Mouse (Mus musculus) kidney, embryonic 15.5 days (tissue): ENCODE data around the gene Sgo2b. TPM values are rescaled to one million over a fixed set of nuclear protein-coding genes. Genes with fewer than 3 reads are reported as not detected.
"Not testable (repeated sequence)": the region's sequence is repeated elsewhere in the genome, so short reads cannot be mapped to it uniquely, and the experiment has no call there.

ENCODE experiments used
- ATAC-seq: fragments of 200-750 bp; cut with Nextera tagmentation; replicated peaks from 2 replicates; pipeline ENCODE4 v1.8.0; 2017; ENCODE audit warnings: moderate TSS enrichment; ENCODE audit not compliant: low FRiP score
- H3K27ac ChIP-seq: fragments of 300-500 bp; sonication (generic); 2 replicates; pipeline ENCODE4 v1.5.1; 2015; ENCODE audit warnings: mild to moderate bottlenecking, inconsistent platforms
- H3K27me3 ChIP-seq: fragments of 300-500 bp; sonication (generic); 2 replicates; pipeline ENCODE4 v1.6.1; 2015; ENCODE audit warnings: inconsistent platforms
- H3K36me3 ChIP-seq: fragments of 300-500 bp; sonication (generic); 2 replicates; pipeline ENCODE4 v1.6.1; 2015; ENCODE audit warnings: inconsistent platforms
- H3K4me1 ChIP-seq: fragments of 300-500 bp; sonication (generic); 2 replicates; pipeline ENCODE4 v1.6.1; 2015; ENCODE audit warnings: inconsistent platforms
- H3K4me2 ChIP-seq: fragments of 300-500 bp; sonication (generic); 2 replicates; pipeline ENCODE4 v1.6.1; 2015; ENCODE audit warnings: moderate library complexity, mild to moderate bottlenecking, inconsistent platforms
- H3K4me3 ChIP-seq: fragments of 300-500 bp; sonication (generic); replicated peaks from 2 replicates; pipeline ENCODE4 v1.5.1; 2015; ENCODE audit warnings: mild to moderate bottlenecking, inconsistent platforms
- H3K9ac ChIP-seq: fragments of 300-500 bp; sonication (generic); 2 replicates; pipeline ENCODE4 v1.6.1; 2015; ENCODE audit warnings: mild to moderate bottlenecking, inconsistent platforms
- H3K9me3 ChIP-seq: fragments of 300-500 bp; sonication (generic); replicated peaks from 2 replicates; pipeline ENCODE4 v1.6.1; 2016; ENCODE audit warnings: inconsistent platforms
- WGBS: fragments of 180-500 bp; shearing (Covaris S2); methylation state at CpG from one replicate; pipeline ENCODE4 v1.1.7; 2015; ENCODE audit warnings: mixed read lengths; 5-methylcytosine and 5-hydroxymethylcytosine counted together
- polyA plus RNA-seq: library from polyadenylated mRNA; unstranded; fragments of >200 nt; fragmentation: Nextera tagmentation; extraction: Ambion mirVana; gene quantifications from 2 replicates; pipeline ENCODE4 v1.2.1, GENCODE M21; 2015

Sgo2b gene
- not detected in 2 replicates for polyA plus RNA-seq

DNA sequence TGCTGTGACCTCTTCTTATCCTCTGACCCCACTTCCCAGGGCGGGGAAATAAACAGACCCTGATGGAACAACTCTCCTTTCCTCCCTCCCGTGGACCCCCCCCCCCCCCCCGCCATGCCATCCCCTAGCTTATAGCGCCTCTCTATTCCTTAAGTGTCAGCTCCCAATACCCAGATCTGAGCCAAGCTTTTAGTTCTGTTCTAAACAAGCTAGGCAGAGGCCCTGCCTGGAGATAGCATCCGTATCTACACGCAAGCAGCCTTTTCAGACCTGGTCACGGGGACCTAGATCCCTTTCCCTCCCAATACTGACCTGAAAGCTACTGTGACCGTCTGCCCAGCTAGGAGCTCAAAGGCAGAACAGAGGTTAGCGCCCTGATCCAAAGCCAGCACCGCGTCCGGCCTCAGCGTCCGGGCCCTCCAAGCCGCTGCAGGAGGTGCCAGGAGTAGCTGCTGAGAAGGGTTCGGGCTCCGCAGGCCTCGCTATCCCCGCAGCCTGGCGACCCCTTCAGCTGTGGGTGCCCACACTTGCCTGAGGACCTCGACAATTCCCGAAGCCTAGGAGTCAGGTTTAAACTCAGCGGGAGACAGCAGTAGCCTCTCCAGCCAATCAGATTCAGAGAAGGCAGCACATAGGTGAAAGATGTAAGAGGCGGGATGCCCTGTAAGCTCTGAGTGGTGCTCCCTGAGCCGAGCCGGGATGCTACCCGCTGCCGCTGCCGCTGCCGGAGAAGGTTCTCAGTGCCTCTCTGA, at the start of gene Sgo2b:
Gene Sgo2b (minus strand): TSS at position 623 of the 752 bp plus-strand sequence.
- H3K9me3 ChIP-seq, result no peaks in the 10 kb centered on the region
- peaks cover 6% of the 10 kb centered on the region; the same call in 1 of the 2 replicates for H3K27me3 ChIP-seq
- H3K27ac ChIP-seq, result no peak within 1 kb of the TSS
- peak within 1 kb of the TSS; percentile 36 for H3K4me3 ChIP-seq
- peaks cover 3% of the 10 kb centered on the region for H3K4me1 ChIP-seq
- 5% methylated on average over 29 of the region's 30 CpGs for WGBS
- no peaks in the 10 kb centered on the region for H3K36me3 ChIP-seq
- ATAC-seq, result peak; percentile 74
- H3K9ac ChIP-seq, result no peak within 1 kb of the TSS
- peak within 1 kb of the TSS; percentile 67 for H3K4me2 ChIP-seq

- H3K36me3 ChIP-seq, H3K9me3 ChIP-seq, H3K27me3 ChIP-seq, H3K27ac ChIP-seq, H3K9ac ChIP-seq, H3K4me3 ChIP-seq, H3K4me1 ChIP-seq, H3K4me2 ChIP-seq: not testable (repeated sequence)
- 29% methylated on average over 9 of the region's 9 CpGs for WGBS
- ATAC-seq, result peak; percentile 94
Measured at GRCm38 (mm10) chr8:63970612-63971391, 18.8 kb upstream of the Sgo2b start.

- no peaks in the 10 kb centered on the region for H3K27me3 ChIP-seq
- H3K9me3 ChIP-seq, result 0 out of 2 replicates have a peak, but pooled peaks cover 2% of the 10 kb centered on the region
- H3K4me2 ChIP-seq, result no peak overlapping the region
- no peak overlapping the region for H3K27ac ChIP-seq
- H3K4me3 ChIP-seq, result no peak overlapping the region
- no peak overlapping the region for H3K9ac ChIP-seq
- WGBS, result 86% methylated on average over 3 of the region's 3 CpGs
- H3K36me3 ChIP-seq, result no peaks in the 10 kb centered on the region
- ATAC-seq, result no peak
- no peaks in the 10 kb centered on the region for H3K4me1 ChIP-seq
Measured at GRCm38 (mm10) chr8:63961032-63961785, 9.2 kb upstream of the Sgo2b start.

- not testable (repeated sequence) for ATAC-seq, H3K27ac ChIP-seq
- 90% methylated on average over 4 of the region's 4 CpGs for WGBS
Measured at GRCm38 (mm10) chr8:63953802-63954201, 1.8 kb upstream of the Sgo2b start.

DNA sequence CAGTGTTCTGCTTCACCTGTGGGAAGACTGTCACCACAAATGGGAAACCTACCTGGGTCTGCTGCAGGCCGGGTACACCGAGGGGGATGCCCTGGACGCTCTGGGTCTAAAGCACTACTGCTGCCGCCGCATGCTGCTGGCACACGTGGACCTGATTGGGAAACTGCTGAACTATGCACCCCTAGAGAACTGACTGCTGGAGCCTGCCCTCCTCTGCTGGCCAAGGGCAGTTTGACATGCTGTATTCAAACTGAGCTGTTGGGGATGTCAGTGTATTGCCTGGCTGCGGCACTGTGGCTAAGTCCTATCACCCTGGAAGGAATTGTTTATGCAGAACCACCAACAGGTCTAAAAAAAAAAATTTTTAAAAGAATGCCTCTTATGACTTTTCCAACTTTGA, 18.9 kb downstream of the Sgo2b start:
- no peaks in the 10 kb centered on the region for H3K4me1 ChIP-seq
- no peak overlapping the region for H3K4me3 ChIP-seq
- no peak for ATAC-seq
- H3K4me2 ChIP-seq, result no peak overlapping the region
- H3K27ac ChIP-seq, result no peak overlapping the region
- no peaks in the 10 kb centered on the region for H3K36me3 ChIP-seq
- 81% methylated on average over 7 of the region's 7 CpGs for WGBS
- no peak overlapping the region for H3K9ac ChIP-seq
- H3K27me3 ChIP-seq, result no peaks in the 10 kb centered on the region
- no peaks in the 10 kb centered on the region for H3K9me3 ChIP-seq

More at GRCm38 (mm10) chr8:63953802-63954201, 1.8 kb upstream of the Sgo2b start:
- not testable (repeated sequence) for H3K9ac ChIP-seq, H3K27me3 ChIP-seq, H3K4me3 ChIP-seq, H3K36me3 ChIP-seq, H3K4me2 ChIP-seq, H3K9me3 ChIP-seq, H3K4me1 ChIP-seq

DNA sequence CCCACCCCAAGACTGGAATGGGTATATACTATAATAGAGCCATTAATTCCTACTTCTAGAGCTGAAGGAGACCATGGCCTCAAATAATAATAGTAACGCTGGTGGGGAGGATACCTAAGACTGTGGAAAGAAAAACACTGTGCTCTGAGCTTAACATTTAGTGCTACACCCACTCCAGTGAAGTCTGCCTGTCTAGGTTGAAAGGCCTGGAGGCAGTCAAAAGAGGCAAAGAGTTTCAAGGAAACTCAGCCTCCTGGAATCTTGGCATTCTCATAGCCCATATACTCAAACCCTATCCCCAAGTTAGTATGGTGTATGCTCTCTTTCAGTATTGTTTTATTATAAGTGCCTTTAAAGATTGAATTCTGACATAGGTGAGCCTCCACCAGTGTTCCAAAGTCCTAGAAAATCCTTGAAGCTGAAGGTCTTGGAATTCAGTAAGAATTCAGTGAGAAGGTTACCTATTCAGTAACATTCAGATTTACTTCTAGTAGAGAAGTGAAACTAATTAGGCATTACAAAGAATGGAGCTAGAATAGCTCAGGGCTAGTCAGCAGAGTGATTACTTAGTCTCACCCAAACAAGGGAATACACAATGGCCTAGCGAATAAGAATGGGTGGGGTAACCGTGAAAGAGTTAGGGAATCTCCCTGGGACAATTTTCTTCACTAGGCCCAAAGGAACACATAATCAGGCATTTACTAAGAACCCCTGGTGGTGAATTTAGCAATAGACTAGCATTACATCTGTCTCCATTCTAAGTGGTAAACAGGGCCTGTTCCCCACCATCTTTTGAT, 22.5 kb downstream of the Sgo2b start:
- H3K4me2 ChIP-seq, result no peak overlapping the region
- H3K36me3 ChIP-seq, result no peaks in the 10 kb centered on the region
- H3K4me1 ChIP-seq, result no peaks in the 10 kb centered on the region
- H3K27me3 ChIP-seq, result no peaks in the 10 kb centered on the region
- H3K27ac ChIP-seq, result no peak overlapping the region
- ATAC-seq, result no peak
- WGBS, result 78% methylated on average over 3 of the region's 3 CpGs
- H3K9me3 ChIP-seq, result no peaks in the 10 kb centered on the region
- H3K9ac ChIP-seq, result no peak overlapping the region
- H3K4me3 ChIP-seq, result no peak overlapping the region

- 22% methylated on average over 4 of the region's 4 CpGs for WGBS
- Histone ChIP-seq H3K4me2 (no peak overlapping the region), H3K27me3 (no peaks in the 10 kb centered on the region), H3K9me3 (no peaks in the 10 kb centered on the region), H3K4me1 (no peaks in the 10 kb centered on the region), H3K27ac (no peak overlapping the region), H3K36me3 (no peaks in the 10 kb centered on the region), H3K9ac (no peak overlapping the region), H3K4me3 (no peak overlapping the region)
- ATAC-seq, result no peak
Measured at GRCm38 (mm10) chr8:63921257-63921960, 30.6 kb downstream of the Sgo2b start.

- H3K27me3 ChIP-seq, result no peaks in the 10 kb centered on the region
- no peak for ATAC-seq
- no peaks in the 10 kb centered on the region for H3K36me3 ChIP-seq
- H3K4me3 ChIP-seq, result no peak overlapping the region
- H3K9me3 ChIP-seq, result no peaks in the 10 kb centered on the region
- no peak overlapping the region for H3K9ac ChIP-seq
- H3K27ac ChIP-seq, result no peak overlapping the region
- H3K4me2 ChIP-seq, result no peak overlapping the region
- WGBS, result 77% methylated on average over 2 of the region's 2 CpGs
- no peaks in the 10 kb centered on the region for H3K4me1 ChIP-seq
Measured at GRCm38 (mm10) chr8:63895096-63895495, 57.0 kb downstream of the Sgo2b start.

DNA sequence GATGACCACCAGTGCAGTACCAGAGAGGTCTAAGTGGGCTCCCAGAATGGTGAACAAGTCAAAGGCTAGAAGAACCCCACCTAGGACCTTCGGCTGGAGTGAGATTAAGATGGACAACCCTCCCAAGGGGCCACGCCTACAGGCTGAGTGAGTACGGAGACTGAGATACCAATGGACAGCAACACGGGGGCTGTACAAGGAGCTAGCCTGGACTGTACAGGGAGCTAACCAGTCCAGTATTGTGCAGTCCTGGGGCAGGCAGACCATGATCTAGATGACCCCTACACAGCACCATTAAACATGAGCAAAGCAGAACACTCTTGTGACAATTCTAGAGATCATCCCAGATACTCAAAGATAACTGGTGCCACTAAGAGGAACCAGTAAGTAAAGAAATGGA, 73.7 kb downstream of the Sgo2b start:
- 80% methylated on average over 4 of the region's 4 CpGs for WGBS
- Histone ChIP-seq H3K27me3 (no peaks in the 10 kb centered on the region), H3K36me3 (no peaks in the 10 kb centered on the region), H3K9ac (no peak overlapping the region), H3K9me3 (no peaks in the 10 kb centered on the region), H3K27ac (no peak overlapping the region), H3K4me2 (no peak overlapping the region), H3K4me1 (no peaks in the 10 kb centered on the region), H3K4me3 (no peak overlapping the region)
- ATAC-seq, result no peak

GRCm38 (mm10) chr8:63877393-63877792, 74.7 kb downstream of the Sgo2b start:
- WGBS, result 16% methylated on average over 6 of the region's 6 CpGs
- Histone ChIP-seq H3K4me2 (no peak overlapping the region), H3K9ac (no peak overlapping the region), H3K36me3 (no peaks in the 10 kb centered on the region), H3K27ac (no peak overlapping the region), H3K27me3 (no peaks in the 10 kb centered on the region), H3K4me1 (no peaks in the 10 kb centered on the region), H3K4me3 (no peak overlapping the region), H3K9me3 (no peaks in the 10 kb centered on the region)
- ATAC-seq, result peak; percentile 82; the same call in 1 of the 2 replicates

DNA sequence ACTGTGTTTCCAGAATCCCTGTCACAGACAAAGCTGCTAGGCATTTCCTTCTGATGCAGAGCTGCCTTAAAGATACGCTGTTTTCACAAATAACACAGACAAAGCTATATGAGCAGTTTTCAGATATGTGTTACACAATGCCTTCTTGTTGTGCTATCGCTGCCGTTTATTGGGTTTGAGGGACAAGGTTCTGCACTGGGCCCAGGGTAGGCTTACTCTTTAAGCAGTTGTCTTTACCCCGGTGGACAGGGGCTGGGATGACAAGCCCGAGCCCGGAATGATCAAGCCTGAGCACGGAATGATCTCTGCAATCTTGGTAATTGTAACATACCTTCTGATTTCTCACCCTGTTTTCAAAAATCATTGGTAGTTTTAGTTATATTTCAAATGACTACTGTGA, 75.1 kb downstream of the Sgo2b start:
- H3K27me3 ChIP-seq, result no peaks in the 10 kb centered on the region
- H3K4me2 ChIP-seq, result no peak overlapping the region
- H3K27ac ChIP-seq, result no peak overlapping the region
- H3K4me3 ChIP-seq, result no peak overlapping the region
- H3K36me3 ChIP-seq, result no peaks in the 10 kb centered on the region
- WGBS, result 93% methylated on average over 7 of the region's 7 CpGs
- H3K9me3 ChIP-seq, result no peaks in the 10 kb centered on the region
- ATAC-seq, result no peak
- no peak overlapping the region for H3K9ac ChIP-seq
- no peaks in the 10 kb centered on the region for H3K4me1 ChIP-seq
